Mouse (Mus musculus) C2C12 (cell line): Measurements from ENCODE around the gene Sacm1l. TPM values are rescaled to one million over a fixed set of nuclear protein-coding genes. Genes with fewer than 3 reads are reported as not detected.
A peak's percentile ranks its signal among the peaks of the same experiment; 100 is the strongest.

Source experiments
- H3K27me3 ChIP-seq: one replicate; pipeline ENCODE4 v1.6.1; 2011; ENCODE audit not compliant: control insufficient read depth, insufficient read depth, insufficient read length
- H3K36me3 ChIP-seq: one replicate; pipeline ENCODE4 v1.6.1; 2011; ENCODE audit not compliant: control insufficient read depth, insufficient read depth
- H3K4me3 ChIP-seq: one replicate; pipeline ENCODE4 v1.5.1; 2011; ENCODE audit warnings: mild to moderate bottlenecking, control low read depth; ENCODE audit not compliant: poor library complexity, insufficient read depth, severe bottlenecking
- H3K79me2 ChIP-seq: one replicate; pipeline ENCODE4 v1.6.1; 2011; ENCODE audit not compliant: control insufficient read depth, insufficient read depth
- H3K79me3 ChIP-seq: one replicate; pipeline ENCODE4 v1.6.1; 2011; ENCODE audit warnings: low read depth, control low read depth
- H3ac ChIP-seq: one replicate; pipeline ENCODE3; 2011; ENCODE audit warnings: low read depth; ENCODE audit not compliant: control insufficient read depth, insufficient read length
- CEBPB ChIP-seq: IDR thresholded peaks from one replicate; pipeline ENCODE4 v1.6.1; 2011; ENCODE audit warnings: low read depth, mild to moderate bottlenecking, control low read depth, moderate library complexity
- CTCF ChIP-seq: IDR thresholded peaks from one replicate; pipeline ENCODE4 v1.5.1; 2011; ENCODE audit not compliant: control insufficient read depth, insufficient read depth, insufficient read length
- FOSL1 ChIP-seq: IDR thresholded peaks from one replicate; pipeline ENCODE4 v1.8.0; 2011; ENCODE audit warnings: mild to moderate bottlenecking, low read length; ENCODE audit not compliant: poor library complexity, insufficient read depth, severe bottlenecking
- MAX ChIP-seq: IDR thresholded peaks from one replicate; pipeline ENCODE4 v1.6.1; 2011; ENCODE audit warnings: mild to moderate bottlenecking, control low read depth
- MYOD1 ChIP-seq: IDR thresholded peaks from one replicate; pipeline ENCODE4 v1.6.1; 2011; ENCODE audit warnings: low read depth; ENCODE audit not compliant: control insufficient read depth, insufficient read length
- MYOG ChIP-seq: IDR thresholded peaks from one replicate; pipeline ENCODE4 v1.6.1; 2011; ENCODE audit not compliant: control insufficient read depth, insufficient read length; ENCODE audit errors: extremely low read depth
- USF1 ChIP-seq: IDR thresholded peaks from one replicate; pipeline ENCODE4 v1.6.1; 2011; ENCODE audit warnings: low read depth, mild to moderate bottlenecking, control low read depth, moderate library complexity
- polyA plus RNA-seq: library from polyadenylated mRNA; unstranded; fragments of >200 nt; fragmentation: generic; extraction: Trizol; gene quantifications from one replicate; pipeline ENCODE4 v1.2.1, GENCODE M21; 2012; ENCODE audit warnings: missing spikeins

Sacm1l gene
- polyA plus RNA-seq, 1 experiment: 9.1 TPM

- no peak overlapping the region for H3K4me3 ChIP-seq
- H3K79me2 ChIP-seq: no peaks in the 10 kb centered on the region
- H3K79me3 ChIP-seq: no peaks in the 10 kb centered on the region
- H3K36me3 ChIP-seq: no peaks in the 10 kb centered on the region
- H3ac ChIP-seq: no peak overlapping the region
- peaks cover 19% of the 10 kb centered on the region for H3K27me3 ChIP-seq
- TF ChIP-seq USF1: no peak
- no peak for TF ChIP-seq MYOD1
- TF ChIP-seq CTCF: no peak
- no peak for TF ChIP-seq FOSL1
- TF ChIP-seq MYOG: no peak
- TF ChIP-seq CEBPB: no peak
- no peak for TF ChIP-seq MAX
Measured at GRCm38 (mm10) chr9:123631666-123632065, 102.1 kb downstream of the Sacm1l start.

- Histone ChIP-seq H3K79me3 (no peaks in the 10 kb centered on the region), H3K36me3 (no peaks in the 10 kb centered on the region), H3ac (no peak within 1 kb of the TSS), H3K4me3 (no peak within 1 kb of the TSS), H3K79me2 (no peaks in the 10 kb centered on the region), H3K27me3 (peaks cover 19% of the 10 kb centered on the region)
- no peak for TF ChIP-seq USF1
- TF ChIP-seq MAX: no peak
- no peak for TF ChIP-seq FOSL1
- no peak for TF ChIP-seq MYOD1
- no peak for TF ChIP-seq CTCF
- no peak for TF ChIP-seq CEBPB
- no peak for TF ChIP-seq MYOG
Measured at GRCm38 (mm10) chr9:123632281-123632680, 102.7 kb downstream of the Sacm1l start, which contains the start of gene Slc6a20b. Gene Slc6a20b (minus strand): TSS chr9:123632565.

GRCm38 (mm10) chr9:123632993-123633392 is 103.4 kb downstream of the Sacm1l start:
- no peaks in the 10 kb centered on the region for H3K79me3 ChIP-seq
- H3K27me3 ChIP-seq: peaks cover 19% of the 10 kb centered on the region
- TF ChIP-seq USF1 (no peak), MAX (no peak), CTCF (no peak), CEBPB (no peak), FOSL1 (no peak), MYOG (no peak), MYOD1 (no peak)
- H3K36me3 ChIP-seq: no peaks in the 10 kb centered on the region
- H3K4me3 ChIP-seq: no peak overlapping the region
- no peak overlapping the region for H3ac ChIP-seq
- H3K79me2 ChIP-seq: no peaks in the 10 kb centered on the region

- H3K79me2 ChIP-seq: no peaks in the 10 kb centered on the region
- no peaks in the 10 kb centered on the region for H3K36me3 ChIP-seq
- peaks cover 6% of the 10 kb centered on the region for H3K27me3 ChIP-seq
- no peak overlapping the region for H3ac ChIP-seq
- H3K4me3 ChIP-seq: no peak overlapping the region
- TF ChIP-seq MAX (no peak), MYOD1 (no peak), MYOG (no peak), CTCF (no peak)
- H3K79me3 ChIP-seq: no peaks in the 10 kb centered on the region
Measured at GRCm38 (mm10) chr9:123636771-123637170, 107.2 kb downstream of the Sacm1l start.

GRCm38 (mm10) chr9:123638231-123638630 is 108.7 kb downstream of the Sacm1l start:
- H3ac ChIP-seq: no peak overlapping the region
- H3K79me3 ChIP-seq: no peaks in the 10 kb centered on the region
- no peaks in the 10 kb centered on the region for H3K36me3 ChIP-seq
- no peak overlapping the region for H3K4me3 ChIP-seq
- no peak for TF ChIP-seq MYOD1
- no peak for TF ChIP-seq MAX
- TF ChIP-seq CTCF: no peak
- no peak for TF ChIP-seq CEBPB
- H3K79me2 ChIP-seq: no peaks in the 10 kb centered on the region
- H3K27me3 ChIP-seq: no peaks in the 10 kb centered on the region

DNA sequence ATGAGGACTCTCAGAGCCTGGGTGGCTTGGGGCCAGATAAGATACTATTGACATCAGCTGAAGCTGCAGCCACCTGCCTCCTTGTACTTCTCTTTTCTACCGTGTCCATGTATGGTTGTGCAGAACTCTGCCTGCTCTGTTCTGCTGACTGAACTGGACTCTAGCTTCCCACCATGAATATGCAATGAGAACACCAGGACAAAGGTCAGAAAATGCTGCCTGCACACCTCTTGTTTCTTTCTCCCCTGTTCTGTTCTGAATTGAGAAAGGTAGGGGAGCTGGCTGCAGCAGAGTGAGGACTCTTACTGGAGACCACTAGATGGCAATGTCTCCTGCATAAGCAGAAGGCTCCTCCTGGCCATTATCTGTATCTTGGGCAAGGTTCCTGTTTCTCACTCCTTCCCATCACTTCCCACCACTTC is 109.1 kb downstream of the Sacm1l start:
- TF ChIP-seq CTCF (peak; percentile 60), FOSL1 (no peak)
- H3ac ChIP-seq: no peak overlapping the region
- no peaks in the 10 kb centered on the region for H3K27me3 ChIP-seq
- no peaks in the 10 kb centered on the region for H3K79me2 ChIP-seq
- no peaks in the 10 kb centered on the region for H3K79me3 ChIP-seq
- no peaks in the 10 kb centered on the region for H3K36me3 ChIP-seq
- no peak overlapping the region for H3K4me3 ChIP-seq

DNA sequence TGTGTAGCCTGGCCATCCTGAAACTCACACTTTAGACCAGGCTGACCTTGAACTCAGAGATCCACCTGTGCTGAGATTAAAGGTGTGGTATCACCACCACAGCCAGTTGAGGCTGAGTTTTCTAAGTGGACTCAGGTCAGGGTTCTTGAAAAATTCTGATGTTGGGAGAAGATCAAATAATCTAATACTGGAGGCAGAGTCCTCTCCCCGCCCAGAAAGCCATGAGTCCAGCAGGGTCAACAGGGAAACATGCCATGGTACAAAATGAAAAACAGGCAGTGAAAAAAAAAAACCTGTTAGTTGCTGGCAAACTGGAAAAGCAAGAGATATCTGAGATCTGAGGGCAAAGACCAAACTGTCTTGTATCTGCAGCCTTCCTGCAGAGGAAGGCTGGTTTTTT is 110.5 kb downstream of the Sacm1l start:
- H3K79me2 ChIP-seq: no peaks in the 10 kb centered on the region
- H3K4me3 ChIP-seq: no peak overlapping the region
- no peaks in the 10 kb centered on the region for H3K79me3 ChIP-seq
- TF ChIP-seq CTCF (no peak), MAX (no peak), USF1 (no peak), MYOG (no peak), MYOD1 (no peak), FOSL1 (no peak), CEBPB (no peak)
- no peaks in the 10 kb centered on the region for H3K36me3 ChIP-seq
- no peak overlapping the region for H3ac ChIP-seq
- no peaks in the 10 kb centered on the region for H3K27me3 ChIP-seq
